Mouse (Mus musculus): Measurements from ENCODE around the gene Slc1a7.

The Slc1a7 gene

GRCm38 (mm10) chr4:107967966-107968682, at the start of gene Slc1a7:
TSS of gene Slc1a7 (plus strand) at chr4:107968332.
- DNase-seq (ENCODE audit: low read depth), result peak; percentile 21

DNA sequence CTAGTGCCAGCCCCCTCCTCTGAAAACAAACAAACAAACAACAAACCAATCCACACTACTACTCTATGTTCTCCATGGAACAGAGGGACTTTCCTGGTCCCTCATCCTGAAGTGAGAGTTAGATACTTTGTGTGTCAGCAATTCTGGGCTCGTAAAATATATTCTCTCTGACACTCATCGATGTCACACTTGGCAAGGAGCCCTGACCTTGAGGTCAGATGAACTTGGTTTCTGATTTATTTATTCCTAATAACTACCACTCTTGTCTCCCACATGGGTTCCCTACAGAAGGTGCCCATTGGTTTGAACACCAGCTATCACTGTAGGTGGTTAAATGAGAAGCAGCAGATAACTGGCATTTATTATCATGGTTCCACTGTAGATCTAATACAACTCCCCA, 47.8 kb upstream of the Slc1a7 start:
- no peak for DNase-seq (ENCODE audit: low read depth)

DNA sequence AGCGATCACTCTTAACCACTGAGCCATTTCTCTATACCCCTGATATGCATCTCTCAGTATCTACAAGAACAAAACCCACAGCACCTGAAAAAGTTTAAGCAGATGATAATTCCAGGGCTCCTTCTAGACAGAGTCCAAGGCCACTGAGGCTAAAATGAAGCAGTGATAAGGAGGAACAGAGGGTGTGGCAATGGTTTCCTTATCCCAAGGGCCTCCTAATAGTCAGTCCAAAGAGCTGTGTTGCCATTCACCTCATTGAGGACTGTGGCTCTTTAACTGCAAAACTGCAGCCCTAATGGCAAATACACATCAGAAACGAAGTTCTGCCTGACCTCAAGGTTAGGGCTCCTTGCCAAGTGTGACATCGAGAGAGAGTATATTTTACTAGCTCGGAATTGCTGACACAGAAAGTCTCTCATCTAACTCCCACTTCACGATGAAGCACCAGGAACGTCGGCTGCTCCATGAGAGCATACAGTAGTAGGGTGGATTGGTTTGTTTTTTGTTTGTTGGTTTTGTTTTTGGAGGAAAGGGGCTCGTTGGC, 46.9 kb upstream of the Slc1a7 start:
- peak; percentile 62 for DNase-seq (ENCODE audit: low read depth)

GRCm38 (mm10) chr4:107921952-107922351, 46.2 kb upstream of the Slc1a7 start:
- no peak for DNase-seq (ENCODE audit: low read depth)

- peak; percentile 97 for DNase-seq (ENCODE audit: low read depth)
Observed at GRCm38 (mm10) chr4:107923145-107923802, 44.9 kb upstream of the Slc1a7 start, which contains the start of gene Cpt2. TSS of gene Cpt2 (minus strand) at chr4:107923610.

DNA sequence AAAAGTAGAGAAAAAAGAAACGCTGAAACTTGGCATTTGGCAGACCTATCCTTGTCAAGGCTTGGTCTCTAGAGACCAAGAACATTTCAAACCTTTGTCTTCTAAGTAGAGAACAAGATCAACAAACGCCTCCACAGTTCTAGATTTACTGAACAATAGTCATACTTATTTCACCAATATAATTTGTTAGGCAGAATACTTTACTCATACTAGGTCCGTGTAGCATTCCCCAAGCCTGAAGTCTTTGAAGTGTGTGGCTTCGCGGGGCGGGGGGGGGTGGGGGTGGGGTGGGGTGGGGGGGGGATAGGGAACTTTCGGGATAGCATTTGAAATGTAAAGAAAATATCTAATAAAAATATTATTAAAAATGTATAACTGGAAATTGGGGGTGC, 44.3 kb upstream of the Slc1a7 start:
- no peak for DNase-seq (ENCODE audit: low read depth)

DNA sequence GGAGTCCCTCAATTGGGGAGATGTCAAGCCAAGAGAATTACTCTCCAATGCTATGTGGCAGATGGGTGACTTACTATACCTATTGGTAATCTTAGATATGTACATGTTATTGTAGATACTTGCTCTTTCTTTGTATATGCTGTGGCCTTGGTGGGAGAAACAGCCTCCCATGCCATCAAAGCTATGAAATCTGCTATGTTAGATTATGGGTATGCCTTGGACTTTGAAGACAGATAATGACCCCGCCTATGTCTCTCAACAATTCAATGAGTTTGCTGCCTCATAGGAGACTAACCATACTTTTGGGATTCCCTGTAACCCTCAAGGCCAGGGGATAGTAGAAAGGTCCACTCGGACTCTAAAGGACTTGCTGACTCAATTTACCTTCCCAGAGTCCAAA, 39.9 kb upstream of the Slc1a7 start:
- DNase-seq (ENCODE audit: low read depth), result no peak

- DNase-seq (ENCODE audit: low read depth), result no peak
Observed at GRCm38 (mm10) chr4:107928726-107929125, 39.4 kb upstream of the Slc1a7 start.

DNA sequence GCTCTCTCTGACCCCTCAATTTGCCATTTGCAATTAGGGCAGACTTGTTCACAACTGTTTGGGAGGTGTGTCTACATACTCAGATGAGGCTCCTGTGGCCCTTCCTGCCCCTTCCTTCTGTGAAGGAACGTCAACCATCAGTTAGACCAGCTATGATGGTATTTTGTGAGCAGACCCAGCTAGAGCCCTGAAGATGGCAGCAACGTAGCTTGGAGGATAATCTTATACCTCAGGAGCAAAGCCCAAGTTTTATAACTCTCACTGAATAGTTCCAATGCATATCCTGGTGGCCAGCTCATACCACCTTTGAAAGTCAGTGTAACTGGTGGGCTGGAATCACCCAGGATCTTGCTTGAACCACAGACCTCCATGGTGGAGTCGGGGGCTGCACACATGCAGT, 36.7 kb upstream of the Slc1a7 start:
- no peak for DNase-seq (ENCODE audit: low read depth)

DNA sequence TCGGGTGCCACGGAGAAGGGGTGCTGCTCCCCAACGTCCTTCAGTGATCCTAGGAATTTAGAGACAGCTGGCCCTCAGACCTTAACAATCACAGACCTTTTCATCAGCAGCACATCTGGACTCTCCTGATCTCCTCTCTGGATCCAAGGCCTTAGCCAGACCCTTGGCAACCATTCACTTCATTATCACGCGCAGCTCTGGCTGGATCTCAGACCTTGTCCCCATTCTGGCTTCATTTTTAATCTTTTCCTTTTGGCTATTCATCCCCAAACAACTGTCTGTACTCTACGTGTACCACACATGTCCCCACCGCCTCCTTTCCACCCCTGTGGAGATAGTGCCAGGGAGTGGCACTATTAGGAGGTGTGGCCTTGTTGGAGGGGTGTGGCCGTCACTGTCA, 34.9 kb upstream of the Slc1a7 start:
- DNase-seq (ENCODE audit: low read depth), result no peak

- DNase-seq (ENCODE audit: low read depth), result peak; percentile 36
Observed at GRCm38 (mm10) chr4:107935254-107935653, 32.9 kb upstream of the Slc1a7 start.

GRCm38 (mm10) chr4:107937338-107937737, 30.8 kb upstream of the Slc1a7 start:
- peak; percentile 73 for DNase-seq (ENCODE audit: low read depth)

DNA sequence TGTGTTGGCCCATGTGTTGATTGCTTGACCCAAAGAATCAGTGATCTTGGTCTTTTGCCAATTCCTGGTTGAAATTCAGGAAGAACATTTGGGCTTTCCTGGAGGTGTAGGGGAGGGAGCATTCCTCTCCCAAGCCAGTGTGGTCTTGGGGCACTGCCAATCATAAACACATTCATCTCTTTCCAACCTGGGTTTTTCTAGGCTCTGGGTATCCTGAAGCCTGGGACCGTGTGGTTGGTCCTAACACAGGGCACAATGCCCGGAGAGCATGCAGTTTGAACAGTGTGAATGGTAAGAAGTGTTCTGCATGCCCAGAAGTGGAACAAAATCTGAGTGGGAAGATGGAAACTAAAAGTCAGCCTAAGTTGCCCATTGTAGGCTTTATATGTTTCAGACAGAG, 30.0 kb upstream of the Slc1a7 start:
- DNase-seq (ENCODE audit: low read depth), result no peak

GRCm38 (mm10) chr4:107942741-107943140, 25.4 kb upstream of the Slc1a7 start:
- no peak for DNase-seq (ENCODE audit: low read depth)

DNA sequence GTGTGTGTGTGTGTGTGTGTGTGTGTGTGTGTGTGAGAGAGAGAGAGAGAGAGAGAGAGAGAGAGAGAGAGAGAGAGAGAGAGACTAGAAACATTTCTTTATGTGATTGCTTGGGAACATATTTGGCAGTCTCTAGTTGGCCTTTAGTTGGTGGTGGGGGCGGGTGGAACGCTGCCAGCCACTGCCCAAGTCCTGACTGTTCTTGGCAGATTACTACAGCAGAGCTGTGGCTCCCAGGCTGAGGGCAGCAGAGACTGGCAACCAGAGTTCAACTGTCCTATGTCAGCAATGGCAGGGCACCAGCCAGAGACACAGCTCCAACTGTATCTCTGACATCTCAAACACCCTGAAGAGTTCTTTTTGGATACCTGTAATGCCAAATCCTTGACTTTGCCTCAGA, 24.0 kb upstream of the Slc1a7 start:
- no peak for DNase-seq (ENCODE audit: low read depth)

DNA sequence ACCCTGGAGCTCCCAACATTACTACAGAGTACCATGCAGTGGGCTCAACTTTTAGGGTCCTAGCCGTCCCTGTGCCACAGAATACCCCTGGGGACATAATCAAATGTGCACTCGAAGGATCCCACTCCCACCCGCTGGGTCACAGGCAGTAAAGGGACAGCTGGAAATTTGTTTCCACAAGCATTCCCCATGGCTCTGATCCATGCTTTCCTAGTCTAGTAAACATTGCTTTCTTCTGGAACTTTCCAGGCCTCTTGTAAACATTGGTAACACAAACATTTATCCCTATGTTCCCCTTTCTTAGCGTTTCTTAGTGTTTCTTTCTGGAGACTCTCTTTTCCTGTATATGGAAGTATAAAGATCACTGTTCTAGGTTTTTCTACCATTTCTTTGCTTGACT, 18.2 kb upstream of the Slc1a7 start:
- no peak for DNase-seq (ENCODE audit: low read depth)

GRCm38 (mm10) chr4:107952845-107953244, 15.3 kb upstream of the Slc1a7 start:
- peak; percentile 44 for DNase-seq (ENCODE audit: low read depth)

- DNase-seq (ENCODE audit: low read depth), result no peak
Observed at GRCm38 (mm10) chr4:107955691-107956090, 12.4 kb upstream of the Slc1a7 start.

GRCm38 (mm10) chr4:107958487-107958886, 9.6 kb upstream of the Slc1a7 start:
- no peak for DNase-seq (ENCODE audit: low read depth)

DNA sequence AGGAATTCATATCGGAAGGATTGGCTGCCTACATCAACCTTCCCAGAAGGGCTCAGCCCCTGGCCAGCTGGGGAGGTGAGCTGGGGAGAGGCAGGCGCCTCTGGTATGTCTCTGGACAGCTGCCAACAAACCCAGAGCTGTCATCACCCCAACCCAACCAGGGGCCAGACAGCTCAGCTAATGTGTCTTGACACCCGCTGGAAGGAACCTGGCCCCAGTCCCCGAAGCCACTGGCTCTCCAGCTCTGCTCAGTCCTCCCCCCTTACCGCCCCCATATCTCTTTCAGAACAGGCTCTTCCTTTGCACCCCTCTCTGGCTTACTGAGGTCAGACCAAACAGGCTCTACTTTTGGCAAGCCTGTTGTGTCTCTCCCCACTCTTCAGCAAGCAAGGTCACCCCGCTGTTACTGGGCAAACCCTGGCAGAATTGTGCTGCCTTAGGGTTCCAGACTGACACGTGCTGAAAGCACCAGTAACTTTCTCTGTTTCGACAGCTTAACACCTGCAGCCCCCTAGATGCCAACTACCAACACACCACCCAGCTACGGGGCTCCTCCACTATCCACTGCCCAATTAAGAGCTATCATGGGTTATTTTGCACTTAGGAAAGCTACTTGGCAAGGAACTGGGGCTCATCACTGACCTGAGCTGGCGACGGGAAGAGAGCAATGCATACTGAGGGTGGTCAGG, 5.9 kb upstream of the Slc1a7 start:
- DNase-seq (ENCODE audit: low read depth), result peak; percentile 73

GRCm38 (mm10) chr4:107962792-107963191, 5.3 kb upstream of the Slc1a7 start:
- no peak for DNase-seq (ENCODE audit: low read depth)

DNA sequence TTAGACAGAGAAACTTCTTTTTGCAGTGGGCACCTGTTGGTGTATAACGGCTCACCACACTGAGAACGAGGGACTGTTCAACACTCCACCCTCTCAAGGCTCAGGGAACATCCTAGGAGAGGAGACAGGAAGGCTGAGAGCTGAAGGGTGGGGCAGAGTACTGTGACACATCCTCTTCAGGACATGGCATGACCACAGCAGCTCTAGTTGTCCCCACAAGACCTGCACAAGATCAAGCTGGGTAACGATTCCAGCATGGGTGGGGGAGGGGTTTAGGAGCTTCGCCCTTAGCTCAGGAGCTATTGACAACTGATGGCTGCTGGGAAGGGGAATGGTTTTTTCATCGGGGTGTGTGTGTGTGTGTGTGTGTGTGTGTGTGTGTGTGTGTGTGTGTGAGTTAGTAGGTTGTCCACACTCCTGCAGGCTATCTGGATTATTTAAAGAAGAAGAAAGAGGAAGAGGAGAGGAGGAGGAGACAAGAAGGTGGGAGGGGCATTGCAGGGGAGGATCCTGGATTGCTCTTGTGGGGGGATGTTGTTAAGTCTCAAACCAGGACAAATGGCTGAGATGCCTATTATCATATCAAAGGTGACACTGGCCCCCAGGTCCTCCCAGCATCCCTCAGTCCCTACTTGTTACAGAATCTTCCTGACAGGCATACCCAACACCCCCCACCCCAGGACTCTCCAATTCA, 1.6 kb upstream of the Slc1a7 start:
- peak; percentile 82 for DNase-seq (ENCODE audit: low read depth)
